Mouse (Mus musculus) lung, embryonic 16.5 days (tissue): Measurements from ENCODE around the gene Os9. TPM values are rescaled to one million over a fixed set of nuclear protein-coding genes. Genes with fewer than 3 reads are reported as not detected.
"Not testable (repeated sequence)": the region's sequence is repeated elsewhere in the genome, so short reads cannot be mapped to it uniquely, and the experiment has no call there.

Experiments used
- ATAC-seq: fragments of 200-750 bp; cut with Nextera tagmentation; 2 replicates; pipeline ENCODE4 v1.8.0; 2017; ENCODE audit warnings: low read depth, mild to moderate bottlenecking, moderate library complexity
- H3K27ac ChIP-seq: fragments of 300-500 bp; sonication (generic); 2 replicates; pipeline ENCODE4 v1.5.1; 2014; ENCODE audit warnings: mild to moderate bottlenecking, control low read depth, low read length
- H3K27me3 ChIP-seq: fragments of 300-500 bp; sonication (generic); 2 replicates; pipeline ENCODE4 v1.6.1; 2014; ENCODE audit warnings: low read depth, low read length, mixed read lengths; ENCODE audit not compliant: control insufficient read depth, insufficient read depth
- H3K36me3 ChIP-seq: fragments of 300-500 bp; sonication (generic); 2 replicates; pipeline ENCODE4 v1.6.1; 2014; ENCODE audit warnings: low read length; ENCODE audit not compliant: control insufficient read depth, insufficient read depth
- H3K4me1 ChIP-seq: fragments of 300-500 bp; sonication (generic); replicated peaks from 2 replicates; pipeline ENCODE4 v1.6.1; 2014; ENCODE audit warnings: low read length, mixed read lengths; ENCODE audit not compliant: control insufficient read depth, insufficient read depth
- H3K4me2 ChIP-seq: fragments of 300-500 bp; sonication (generic); 2 replicates; pipeline ENCODE4 v1.6.1; 2014; ENCODE audit warnings: low read depth, low read length, control low read depth
- H3K4me3 ChIP-seq: fragments of 300-500 bp; sonication (generic); 2 replicates; pipeline ENCODE4 v1.5.1; 2014; ENCODE audit warnings: mild to moderate bottlenecking, low read length, control low read depth
- H3K9ac ChIP-seq: fragments of 300-500 bp; sonication (generic); 2 replicates; pipeline ENCODE4 v1.6.1; 2014; ENCODE audit warnings: low read length, control low read depth
- H3K9me3 ChIP-seq: fragments of 300-500 bp; sonication (generic); 2 replicates; pipeline ENCODE4 v1.6.1; 2016; ENCODE audit warnings: low read length; ENCODE audit not compliant: control insufficient read depth
- WGBS: fragments of 180-500 bp; shearing (Covaris S2); extraction: QIAGEN DNeasy Blood & Tissue Kit; methylation state at CpG from one replicate; pipeline ENCODE4 v1.1.7; 2014; 5-methylcytosine and 5-hydroxymethylcytosine counted together
- polyA plus RNA-seq: library from polyadenylated mRNA; unstranded; fragments of >200 nt; fragmentation: Nextera tagmentation; extraction: Ambion mirVana; gene quantifications from 2 replicates; pipeline ENCODE4 v1.2.1, GENCODE M21; 2015

The Os9 gene
- polyA plus RNA-seq, 1 experiment from 2014 or later, result 111 TPM

DNA sequence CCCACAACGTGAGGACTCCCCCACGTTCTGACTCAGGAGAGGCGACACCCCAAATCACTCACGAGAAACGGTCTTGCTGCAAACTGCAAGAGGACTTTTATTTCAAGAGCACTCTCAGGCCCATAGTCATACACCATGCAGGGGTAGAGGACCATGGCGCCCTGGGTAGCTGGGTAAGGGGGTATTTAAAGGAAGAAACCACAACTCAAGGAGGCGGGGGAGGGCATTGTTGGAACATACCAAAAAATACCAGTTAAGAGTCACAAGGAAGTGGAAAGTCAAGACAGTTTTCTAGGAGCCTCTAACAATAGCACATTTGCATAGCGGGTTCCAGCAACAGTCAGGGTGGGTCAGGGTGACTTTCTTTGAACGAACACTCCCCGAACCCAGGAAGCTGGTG is 31.6 kb upstream of the Os9 start:
- H3K27ac ChIP-seq, H3K27me3 ChIP-seq, ATAC-seq, H3K36me3 ChIP-seq, H3K4me1 ChIP-seq, H3K9ac ChIP-seq, H3K4me3 ChIP-seq, H3K4me2 ChIP-seq, H3K9me3 ChIP-seq: not testable (repeated sequence)
- WGBS, result 82% methylated on average over 10 of the region's 10 CpGs

DNA sequence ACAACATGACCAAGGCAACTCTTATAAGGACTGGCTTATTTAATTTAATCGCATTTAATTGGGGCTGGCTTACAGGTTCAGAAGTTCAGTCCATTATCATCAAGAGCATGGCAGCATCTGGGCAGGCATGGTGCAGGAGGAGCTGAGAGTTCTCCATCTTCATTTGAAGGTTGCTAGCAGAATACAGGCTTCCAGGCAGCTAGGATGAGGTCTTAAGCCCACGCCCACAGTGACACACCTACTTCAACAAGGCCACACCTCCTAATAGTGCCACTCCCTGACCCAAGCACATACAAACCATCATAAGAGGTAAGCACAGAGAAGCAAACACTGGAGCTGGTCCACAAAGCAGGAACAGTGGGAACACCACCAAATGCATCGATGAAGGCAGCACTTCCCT is 30.3 kb upstream of the Os9 start:
- H3K27ac ChIP-seq, H3K36me3 ChIP-seq, H3K27me3 ChIP-seq, H3K4me2 ChIP-seq, H3K9me3 ChIP-seq, H3K4me3 ChIP-seq, H3K4me1 ChIP-seq, ATAC-seq, H3K9ac ChIP-seq: not testable (repeated sequence)
- 80% methylated on average over 3 of the region's 3 CpGs for WGBS

DNA sequence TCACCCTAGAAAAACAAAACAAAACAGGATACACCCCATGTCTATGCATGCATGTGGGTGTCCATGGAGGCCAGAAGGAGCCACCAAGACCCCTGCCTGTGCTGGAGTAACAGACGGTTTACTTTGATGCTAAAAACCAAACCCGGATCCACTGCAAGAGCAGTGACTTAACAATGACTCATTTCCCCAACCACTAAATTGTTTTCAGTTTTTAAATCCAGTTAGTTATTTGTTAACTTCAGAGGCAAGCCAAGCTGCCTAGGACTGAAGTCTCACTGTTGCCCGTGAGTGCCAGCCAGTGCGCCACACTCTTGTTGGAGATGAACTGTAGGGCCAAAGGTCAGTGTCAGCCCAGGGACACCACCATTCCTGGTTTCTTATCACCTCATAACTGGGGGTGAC is 29.5 kb upstream of the Os9 start:
- Histone ChIP-seq H3K36me3 (no peaks in the 10 kb centered on the region), H3K27ac (no peak overlapping the region), H3K9ac (no peak overlapping the region), H3K4me3 (no peak overlapping the region), H3K4me2 (no peak overlapping the region), H3K4me1 (no peaks in the 10 kb centered on the region), H3K9me3 (no peaks in the 10 kb centered on the region; the same call in 1 of the 2 replicates), H3K27me3 (no peaks in the 10 kb centered on the region)
- 71% methylated on average over 4 of the region's 4 CpGs for WGBS
- ATAC-seq, result no peak

DNA sequence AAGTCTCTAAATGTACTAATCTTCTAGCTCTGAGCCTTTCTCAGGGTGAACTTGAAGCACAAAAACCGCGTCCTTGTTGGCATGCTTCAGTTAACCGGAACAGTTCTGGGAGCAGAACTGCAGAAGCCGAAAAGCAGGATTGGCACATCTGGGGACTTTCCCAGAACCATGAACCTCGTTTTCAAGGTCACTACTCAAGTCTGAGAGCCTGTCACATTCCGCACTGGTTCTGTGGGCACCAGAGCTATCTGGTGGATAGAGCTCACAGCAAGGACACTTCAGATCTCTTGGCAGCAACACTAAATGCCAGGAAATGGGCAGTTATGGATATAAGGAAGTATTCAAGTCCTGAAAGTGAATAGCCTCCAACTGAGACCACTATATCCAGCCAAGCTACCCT is 26.2 kb upstream of the Os9 start:
- Histone ChIP-seq H3K9ac (no peak overlapping the region), H3K9me3 (no peaks in the 10 kb centered on the region), H3K4me2 (no peak overlapping the region), H3K27me3 (no peaks in the 10 kb centered on the region), H3K4me1 (no peaks in the 10 kb centered on the region), H3K4me3 (no peak overlapping the region), H3K27ac (no peak overlapping the region), H3K36me3 (no peaks in the 10 kb centered on the region)
- no peak for ATAC-seq
- 74% methylated on average over 6 of the region's 6 CpGs for WGBS

DNA sequence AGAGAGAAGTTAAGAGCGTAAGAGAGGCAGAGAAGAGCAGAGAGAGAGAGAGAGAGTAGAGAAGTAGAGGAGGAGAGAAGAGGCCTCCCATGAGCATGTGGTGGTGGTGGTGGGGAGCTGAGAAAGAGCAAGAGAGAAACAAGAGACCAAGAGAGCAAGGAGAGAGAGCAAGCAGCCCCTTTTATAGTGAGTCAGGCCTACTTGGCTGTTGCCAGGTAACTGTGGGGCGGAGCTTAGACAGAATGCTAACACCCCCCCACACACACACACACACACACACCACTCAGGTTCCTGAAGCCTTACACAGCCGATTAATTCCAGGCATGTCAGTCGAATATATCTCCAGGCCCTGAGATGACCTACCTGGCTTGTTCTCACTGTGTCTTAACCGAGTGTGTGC is 24.4 kb upstream of the Os9 start:
- ATAC-seq, result no peak
- Histone ChIP-seq H3K9ac (no peak overlapping the region), H3K27me3 (no peaks in the 10 kb centered on the region), H3K27ac (no peak overlapping the region), H3K4me3 (no peak overlapping the region), H3K9me3 (no peaks in the 10 kb centered on the region), H3K4me1 (no peaks in the 10 kb centered on the region), H3K4me2 (no peak overlapping the region), H3K36me3 (no peaks in the 10 kb centered on the region)
- whole genome bisulfite sequencing, result 72% methylated on average over 5 of the region's 5 CpGs

DNA sequence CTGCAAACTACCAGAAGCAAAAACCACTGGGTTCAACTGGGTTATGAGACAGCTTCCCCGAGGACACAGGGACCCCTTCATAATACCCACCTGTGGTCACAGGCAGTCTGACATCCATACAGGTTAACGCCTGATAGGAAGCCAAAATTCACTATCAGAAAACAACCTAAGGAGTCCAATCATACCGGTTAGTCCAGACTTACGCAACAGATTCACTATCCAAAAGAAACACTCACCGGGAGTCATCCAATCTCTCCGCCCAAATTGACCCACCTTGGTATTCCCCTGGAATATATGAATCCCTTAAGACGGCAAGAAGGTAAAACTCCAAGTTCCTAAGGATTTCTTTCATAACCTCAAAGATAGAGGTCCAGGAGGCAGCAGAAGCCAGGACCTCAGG is 23.6 kb upstream of the Os9 start:
- no peak overlapping the region for H3K9ac ChIP-seq
- H3K4me2 ChIP-seq, result no peak overlapping the region
- H3K4me3 ChIP-seq, result no peak overlapping the region
- no peaks in the 10 kb centered on the region for H3K4me1 ChIP-seq
- WGBS, result 85% methylated on average over 7 of the region's 7 CpGs
- no peaks in the 10 kb centered on the region for H3K36me3 ChIP-seq
- H3K27me3 ChIP-seq, result no peaks in the 10 kb centered on the region
- ATAC-seq, result no peak
- no peak overlapping the region for H3K27ac ChIP-seq
- no peaks in the 10 kb centered on the region for H3K9me3 ChIP-seq

DNA sequence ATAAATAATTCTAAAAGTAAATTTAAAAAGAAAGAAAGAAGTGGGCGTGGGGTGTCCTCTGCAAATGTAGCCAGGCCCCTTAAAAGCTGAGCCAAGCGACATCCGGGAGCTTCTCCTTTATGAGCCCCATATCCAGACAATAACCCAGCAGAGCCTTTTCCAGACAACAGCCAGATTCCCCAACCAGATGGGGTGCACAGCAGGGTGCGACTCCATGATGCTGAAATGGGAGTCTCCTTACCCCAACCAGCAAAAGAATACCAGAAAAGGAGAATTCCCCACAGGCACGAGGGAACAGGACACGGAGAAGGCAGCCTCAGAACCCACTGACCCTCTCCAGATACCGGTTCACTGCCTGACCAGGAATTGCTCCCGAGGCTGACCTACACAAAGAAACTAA is 22.3 kb upstream of the Os9 start:
- no peak for ATAC-seq
- 84% methylated on average over 8 of the region's 8 CpGs for WGBS

DNA sequence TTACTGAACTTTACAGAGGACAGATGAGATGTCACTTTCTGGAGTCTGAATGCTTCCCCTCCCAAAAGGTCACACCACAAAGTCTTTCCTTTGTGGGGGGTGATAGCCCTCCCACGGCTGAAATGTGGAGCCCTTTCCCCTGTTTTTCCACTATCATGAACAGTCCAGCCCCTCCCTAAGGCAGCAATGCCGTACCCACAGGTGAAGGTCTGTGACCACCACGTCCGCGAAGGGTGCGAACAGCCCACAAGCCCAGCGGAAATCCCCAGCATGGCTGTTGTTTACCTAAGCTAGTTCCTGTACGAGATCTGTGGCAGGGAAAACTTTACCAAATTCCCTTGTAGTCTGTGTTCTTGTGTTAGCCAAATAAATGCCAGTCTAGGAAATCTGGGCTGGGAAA is 20.6 kb upstream of the Os9 start:
- H3K36me3 ChIP-seq, result no peaks in the 10 kb centered on the region
- no peaks in the 10 kb centered on the region for H3K27me3 ChIP-seq
- no peaks in the 10 kb centered on the region for H3K4me1 ChIP-seq
- ATAC-seq, result no peak
- 44% methylated on average over 8 of the region's 8 CpGs for WGBS
- no peak overlapping the region for H3K4me2 ChIP-seq
- no peak overlapping the region for H3K4me3 ChIP-seq
- no peak overlapping the region for H3K27ac ChIP-seq
- H3K9ac ChIP-seq, result no peak overlapping the region
- no peaks in the 10 kb centered on the region for H3K9me3 ChIP-seq

More for the DNA sequence above, 22.3 kb upstream of the Os9 start:
- H3K9me3 ChIP-seq, result no peaks in the 10 kb centered on the region
- H3K36me3 ChIP-seq, result no peaks in the 10 kb centered on the region
- no peak overlapping the region for H3K4me2 ChIP-seq
- H3K4me1 ChIP-seq, result no peaks in the 10 kb centered on the region
- no peak overlapping the region for H3K4me3 ChIP-seq
- no peak overlapping the region for H3K9ac ChIP-seq
- H3K27ac ChIP-seq, result no peak overlapping the region
- H3K27me3 ChIP-seq, result no peaks in the 10 kb centered on the region

DNA sequence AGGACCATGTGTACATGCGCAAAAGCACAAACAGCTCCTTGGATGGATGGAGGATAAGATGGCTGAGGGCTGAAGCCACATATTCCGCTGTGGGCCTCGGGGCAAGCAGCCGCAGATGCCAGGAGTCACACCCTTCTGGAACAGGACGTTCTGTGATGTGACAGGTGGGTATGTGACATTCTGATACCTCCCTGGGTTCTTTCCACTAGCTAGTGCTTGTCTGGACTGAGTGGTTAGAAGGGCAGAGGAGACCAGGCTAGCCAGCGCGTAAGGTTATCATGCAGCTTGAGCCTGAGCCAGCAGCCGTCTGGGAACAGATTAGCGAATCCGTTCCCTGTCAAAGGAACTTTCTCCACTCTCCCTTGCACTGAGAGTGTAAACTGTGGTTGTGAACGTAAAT is 20.0 kb upstream of the Os9 start:
- no peak overlapping the region for H3K4me3 ChIP-seq
- no peaks in the 10 kb centered on the region for H3K27me3 ChIP-seq
- 64% methylated on average over 11 of the region's 11 CpGs for WGBS
- no peaks in the 10 kb centered on the region for H3K9me3 ChIP-seq
- H3K27ac ChIP-seq, result no peak overlapping the region
- ATAC-seq, result no peak
- H3K4me2 ChIP-seq, result no peak overlapping the region
- H3K9ac ChIP-seq, result no peak overlapping the region
- H3K36me3 ChIP-seq, result no peaks in the 10 kb centered on the region
- no peaks in the 10 kb centered on the region for H3K4me1 ChIP-seq

DNA sequence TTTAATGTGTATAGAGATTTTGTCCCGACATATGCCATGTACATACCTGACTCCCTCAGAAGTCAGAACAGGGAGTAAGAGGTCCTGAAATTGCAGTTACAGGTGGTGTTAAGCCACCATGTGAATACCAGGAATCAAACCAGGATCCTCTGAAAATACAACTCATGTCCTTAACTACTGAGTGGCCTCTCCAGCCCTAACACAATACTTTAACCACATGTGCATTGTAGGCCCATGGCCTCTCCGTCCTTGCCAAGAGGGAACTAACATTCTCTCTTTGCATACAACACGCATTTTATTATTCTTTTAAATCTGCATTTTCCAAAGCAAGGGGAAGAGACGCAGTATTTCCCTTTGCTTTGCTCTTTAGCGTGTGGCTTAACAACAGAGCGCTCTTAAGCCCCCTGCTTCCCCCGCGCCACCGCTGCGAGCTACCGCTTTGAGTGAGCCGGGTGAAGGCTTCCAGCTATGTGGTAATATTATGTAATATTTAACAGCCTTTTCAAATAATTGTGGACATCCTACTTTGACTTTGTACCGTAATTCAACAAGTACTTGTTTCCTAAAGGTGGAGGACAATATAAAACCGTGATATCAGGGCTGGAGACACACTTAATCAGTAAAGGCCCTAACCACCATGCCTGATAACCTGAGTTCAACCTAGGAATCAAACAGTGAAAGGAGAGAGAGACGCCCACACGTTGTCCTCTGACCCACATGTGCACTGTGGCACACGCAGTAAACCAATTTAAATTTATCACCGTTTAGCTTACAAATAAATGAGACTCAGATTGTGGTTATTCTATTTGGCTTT is 17.6 kb upstream of the Os9 start:
- Histone ChIP-seq H3K9me3 (no peaks in the 10 kb centered on the region), H3K9ac (no peak overlapping the region), H3K36me3 (no peaks in the 10 kb centered on the region), H3K4me2 (no peak overlapping the region), H3K4me1 (no peaks in the 10 kb centered on the region), H3K27me3 (no peaks in the 10 kb centered on the region), H3K4me3 (no peak overlapping the region), H3K27ac (no peak overlapping the region)
- 70% methylated on average over 18 of the region's 18 CpGs for WGBS
- ATAC-seq, result no peak
